Mouse (Mus musculus): Measurements from ENCODE around the gene Fkbp5. TPM values are rescaled to one million over a fixed set of nuclear protein-coding genes. Genes with fewer than 3 reads are reported as not detected.

The Fkbp5 gene
- polyA plus RNA-seq, 1 experiment from 2014 or later = 26.6 TPM

- H3K27me3 ChIP-seq = peaks cover 55% of the 10 kb centered on the region
- WGBS = 10% methylated on average over 11 of the region's 11 CpGs
- H3K4me2 ChIP-seq = no peak overlapping the region
Measured at GRCm38 (mm10) chr17:28352018-28352417, 165.3 kb downstream of the Fkbp5 start.

DNA sequence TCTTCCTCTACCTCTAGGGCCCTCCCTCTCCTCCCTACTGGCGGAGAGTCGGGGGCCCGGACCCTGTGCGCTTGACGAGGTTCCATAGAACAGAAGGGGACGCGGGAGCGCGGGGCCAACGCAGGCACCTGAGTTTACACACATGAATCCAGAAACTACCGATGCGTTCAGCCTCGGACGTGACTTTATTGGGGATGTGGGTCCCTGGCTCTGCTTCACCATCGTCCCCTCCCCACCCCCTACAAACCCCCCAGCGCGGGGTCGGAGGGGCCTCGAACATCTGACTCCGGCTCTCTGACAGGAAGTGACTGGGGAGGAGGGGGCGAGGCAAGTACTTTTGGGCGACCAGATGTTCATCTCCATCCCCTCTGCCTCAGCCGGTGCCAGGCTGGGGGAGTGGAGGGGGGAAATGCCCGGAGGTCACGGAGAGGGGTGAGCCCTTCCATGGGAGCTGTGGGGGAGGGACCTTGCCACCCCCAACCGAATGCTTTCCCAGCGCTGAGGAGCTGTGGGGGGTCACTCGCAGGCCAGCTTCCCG lies 165.9 kb downstream of the Fkbp5 start:
- H3K9me3 ChIP-seq = no peaks in the 10 kb centered on the region
- 2% methylated on average over 29 of the region's 29 CpGs for WGBS
- ATAC-seq (ENCODE audit: low read depth) = no peak; the same call in 1 of the 2 replicates

More at GRCm38 (mm10) chr17:28352018-28352417, 165.3 kb downstream of the Fkbp5 start:
- Histone ChIP-seq H3K27ac (replicated peaks) (no peak overlapping the region), H3K36me3 (no peaks in the 10 kb centered on the region), H3K4me1 (replicated peaks) (peaks cover 39% of the 10 kb centered on the region), H3K9me3 (no peaks in the 10 kb centered on the region), H3K4me3 (peak overlapping the region; percentile 59; the same call in 1 of the 2 replicates), H3K9ac (no peak overlapping the region)
- ATAC-seq (ENCODE audit: low read depth) = no peak

DNA sequence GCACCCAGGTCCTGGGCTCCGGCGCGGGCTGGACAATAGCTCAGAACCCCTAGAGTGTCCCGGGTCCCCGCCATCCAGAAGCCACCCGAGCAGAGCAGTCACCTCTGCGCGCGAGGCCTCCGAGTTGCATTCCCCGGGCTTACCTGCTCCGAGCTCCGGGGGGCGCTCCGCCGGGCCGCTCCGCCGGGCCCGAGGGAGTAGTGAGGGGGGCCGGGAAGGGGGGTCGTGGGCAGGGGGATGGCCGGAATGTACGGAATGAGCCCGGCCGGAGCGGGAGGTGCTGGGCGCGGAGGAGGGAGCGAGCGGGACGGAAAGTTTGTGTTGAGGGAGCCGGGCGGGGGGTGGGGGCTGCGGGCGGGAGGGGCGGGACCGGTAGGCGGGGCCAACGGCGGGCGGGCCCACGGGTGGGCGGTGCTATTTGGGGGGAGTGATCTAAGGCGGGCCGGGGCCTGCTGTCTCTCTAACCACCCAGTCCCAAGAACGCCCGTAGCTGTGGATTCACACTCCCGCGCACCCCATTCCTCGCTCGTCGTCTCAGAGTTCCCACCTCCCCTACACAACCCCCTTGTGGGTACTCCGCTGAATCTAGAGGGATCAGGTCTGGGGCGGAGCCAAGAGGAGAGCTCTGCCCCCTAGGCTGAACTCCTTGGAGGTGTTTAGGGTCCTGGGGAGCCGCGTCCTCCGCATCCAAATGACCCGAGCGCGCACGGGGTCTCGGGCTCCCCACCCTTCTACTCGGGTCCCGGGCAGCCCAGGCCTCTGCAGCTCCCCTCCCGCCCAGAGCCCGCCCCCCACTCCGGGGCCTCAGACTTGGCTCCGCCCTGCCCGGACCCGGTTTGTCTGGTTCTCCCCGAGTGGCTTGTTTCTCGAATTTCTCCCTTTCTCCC lies 166.6 kb downstream of the Fkbp5 start, which contains the start of gene Tead3:
Gene Tead3 (minus strand): TSS at position 352 of the 887 bp plus-strand sequence.
- H3K27me3 ChIP-seq = peaks cover 57% of the 10 kb centered on the region
- no peaks in the 10 kb centered on the region for H3K36me3 ChIP-seq
- H3K4me3 ChIP-seq = peak within 1 kb of the TSS; percentile 59
- H3K9ac ChIP-seq = peak within 1 kb of the TSS; percentile 79
- under 1% methylated on average over 57 of the region's 73 CpGs for WGBS
- no peaks in the 10 kb centered on the region for H3K9me3 ChIP-seq
- peak within 1 kb of the TSS; percentile 68 for H3K27ac ChIP-seq (replicated peaks)
- H3K4me1 ChIP-seq (replicated peaks) = peaks cover 47% of the 10 kb centered on the region
- H3K4me2 ChIP-seq = peak within 1 kb of the TSS; percentile 81
- peak; percentile 72 for ATAC-seq (ENCODE audit: low read depth)

More for the DNA sequence above, 165.9 kb downstream of the Fkbp5 start:
- peaks cover 40% of the 10 kb centered on the region for H3K4me1 ChIP-seq (replicated peaks)
- peak overlapping the region; percentile 81 for H3K4me2 ChIP-seq
- H3K4me3 ChIP-seq = peak overlapping the region; percentile 59
- peaks cover 50% of the 10 kb centered on the region for H3K27me3 ChIP-seq
- H3K27ac ChIP-seq (replicated peaks) = peak overlapping the region; percentile 52; the same call in 1 of the 2 replicates
- H3K9ac ChIP-seq = peak overlapping the region; percentile 79
- no peaks in the 10 kb centered on the region for H3K36me3 ChIP-seq

DNA sequence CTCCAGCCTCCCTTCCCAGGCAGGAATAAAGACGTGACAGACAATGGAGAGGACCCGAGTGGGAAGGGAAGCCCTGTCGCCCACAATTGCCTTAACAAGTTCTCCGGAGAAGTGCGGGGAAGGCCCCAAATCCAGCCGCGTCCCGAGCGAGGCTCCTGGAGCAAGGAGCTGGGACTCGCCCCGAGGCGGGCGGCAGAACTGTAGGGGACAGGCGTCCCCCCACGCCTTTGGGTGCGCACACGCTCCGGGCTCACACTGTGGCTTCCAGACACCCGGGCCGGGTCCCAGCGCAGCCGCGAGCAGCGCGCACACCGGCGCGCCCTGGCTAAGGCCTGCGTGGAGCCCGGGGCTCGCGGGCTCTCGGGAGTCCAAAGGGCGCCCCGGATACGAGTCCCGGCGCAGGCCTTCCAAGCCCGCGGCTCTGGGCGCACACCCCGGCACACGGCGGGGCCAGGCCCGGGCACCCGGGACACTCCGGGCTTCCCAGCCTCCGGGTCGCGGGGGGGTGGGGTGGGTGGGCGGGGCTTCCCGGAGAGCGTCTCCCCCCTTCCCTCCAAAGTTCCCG lies 167.3 kb downstream of the Fkbp5 start:
- Histone ChIP-seq H3K4me2 (peak overlapping the region; percentile 81), H3K36me3 (no peaks in the 10 kb centered on the region), H3K27ac (replicated peaks) (peak overlapping the region; percentile 68), H3K9me3 (no peaks in the 10 kb centered on the region), H3K4me1 (replicated peaks) (peaks cover 54% of the 10 kb centered on the region), H3K9ac (peak overlapping the region; percentile 79), H3K4me3 (peak overlapping the region; percentile 59), H3K27me3 (peaks cover 61% of the 10 kb centered on the region)
- WGBS = 1% methylated on average over 41 of the region's 54 CpGs
- peak; percentile 48 for ATAC-seq (ENCODE audit: low read depth)

DNA sequence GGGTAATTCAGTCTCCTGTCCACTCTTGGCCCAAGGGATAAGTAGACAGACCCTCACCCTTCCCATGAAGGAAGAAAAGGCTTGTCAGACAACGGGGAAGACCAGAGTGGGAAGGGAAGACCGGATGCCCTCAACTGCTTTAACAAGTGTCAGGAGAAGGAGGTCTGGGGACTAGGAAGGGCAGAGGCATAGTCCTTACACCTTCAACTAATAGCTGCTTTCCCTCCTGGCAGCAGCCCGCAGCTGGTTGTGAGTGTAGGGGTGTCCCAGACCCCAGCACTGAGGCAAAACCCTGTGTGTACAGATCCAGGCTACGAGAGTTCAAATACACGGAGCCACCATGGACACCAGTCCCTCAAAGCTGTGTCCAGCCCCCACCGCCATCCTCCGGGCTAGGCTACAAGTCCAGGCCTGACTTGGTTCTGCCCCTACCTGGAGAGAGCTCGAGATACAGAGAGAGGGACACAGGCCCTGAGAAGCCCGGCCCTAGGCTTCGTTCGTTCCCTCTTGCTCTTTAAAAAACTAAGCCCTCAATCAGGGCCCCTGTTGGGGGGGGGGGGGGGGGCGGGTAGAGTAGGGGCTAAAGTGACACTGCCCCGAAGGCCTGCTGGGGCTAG lies 168.0 kb downstream of the Fkbp5 start:
- Histone ChIP-seq H3K4me1 (replicated peaks) (peaks cover 60% of the 10 kb centered on the region), H3K27me3 (peaks cover 61% of the 10 kb centered on the region), H3K4me2 (peak overlapping the region; percentile 81)

More for the DNA sequence above, 168.0 kb downstream of the Fkbp5 start:
- Histone ChIP-seq H3K9ac (peak overlapping the region; percentile 79), H3K36me3 (no peaks in the 10 kb centered on the region), H3K27ac (replicated peaks) (no peak overlapping the region), H3K9me3 (no peaks in the 10 kb centered on the region), H3K4me3 (peak overlapping the region; percentile 59)
- 14% methylated on average over 13 of the region's 13 CpGs for WGBS
- no peak for ATAC-seq (ENCODE audit: low read depth)

Small RNA genes lying within 50 kb of the gene (microRNA-seq; reads per million reads assigned to microRNA genes)
- not detected for gene Gm25195
- gene Mir6969 = not detected

Other genes with a start within 250 kb of the Fkbp5 start
- 23.2 and 23.3 TPM in 2 replicates for gene Fance, start 204.0 kb downstream of the Fkbp5 start, polyA plus RNA-seq (2015; fragmentation: Nextera tagmentation; extraction: Ambion mirVana)
- 381 and 408 TPM in 2 replicates for gene Rpl10a, start 189.1 kb downstream of the Fkbp5 start, polyA plus RNA-seq (2015; fragmentation: Nextera tagmentation; extraction: Ambion mirVana)
- 2.1 and 2.8 TPM in 2 replicates for gene Tead3, start 166.7 kb downstream of the Fkbp5 start, polyA plus RNA-seq (2015; fragmentation: Nextera tagmentation; extraction: Ambion mirVana)
- 2.7 and 2.8 TPM in 2 replicates for gene Tulp1, start 152.3 kb downstream of the Fkbp5 start, polyA plus RNA-seq (2015; fragmentation: Nextera tagmentation; extraction: Ambion mirVana)
- not detected in 2 replicates for gene Armc12, start 13.3 kb upstream of the Fkbp5 start, polyA plus RNA-seq (2015; fragmentation: Nextera tagmentation; extraction: Ambion mirVana)
- not detected in 2 replicates for gene Clpsl2, start 31.9 kb upstream of the Fkbp5 start, polyA plus RNA-seq (2015; fragmentation: Nextera tagmentation; extraction: Ambion mirVana)
- not detected in 2 replicates for gene Clps, start 43.2 kb upstream of the Fkbp5 start, polyA plus RNA-seq (2015; fragmentation: Nextera tagmentation; extraction: Ambion mirVana)
- gene Lhfpl5, start 58.1 kb upstream of the Fkbp5 start, polyA plus RNA-seq (2015; fragmentation: Nextera tagmentation; extraction: Ambion mirVana) = 7.9 and 8.2 TPM in 2 replicates
- gene Srpk1, start 105.2 kb upstream of the Fkbp5 start, polyA plus RNA-seq (2015; fragmentation: Nextera tagmentation; extraction: Ambion mirVana) = 91.2 and 106 TPM in 2 replicates
- 0.94 and 1.2 TPM in 2 replicates for gene Slc26a8, start 172.7 kb upstream of the Fkbp5 start, polyA plus RNA-seq (2015; fragmentation: Nextera tagmentation; extraction: Ambion mirVana)
- gene Mapk14, start 173.8 kb upstream of the Fkbp5 start, polyA plus RNA-seq (2015; fragmentation: Nextera tagmentation; extraction: Ambion mirVana) = 29.0 and 29.4 TPM in 2 replicates
- gene AC170998.1, start 208.6 kb upstream of the Fkbp5 start, polyA plus RNA-seq (2015; fragmentation: Nextera tagmentation; extraction: Ambion mirVana) = 1.7 and 1.8 TPM in 2 replicates